Mouse (Mus musculus) spleen, postnatal 14 days (tissue): ENCODE measurements around the gene Lpar3.

Experiments used
- DNase-seq, 2 experiments: peaks; one replicate each; pipeline ENCODE4 v3.0.0; 2021 to 2022; ENCODE audit warnings: low spot score in 2 of 2

Gene Lpar3

GRCm38 (mm10) chr3:146220776-146221486 is at the start of gene Lpar3:
TSS of gene Lpar3 (plus strand) at chr3:146220963.
- peak in 1 of 2 experiments; percentile 4 for DNase-seq

GRCm38 (mm10) chr3:146173030-146173429 is 47.7 kb upstream of the Lpar3 start:
- DNase-seq, result no peak

GRCm38 (mm10) chr3:146174215-146174614 is 46.5 kb upstream of the Lpar3 start:
- DNase-seq, result no peak

- DNase-seq, result no peak
Observed at GRCm38 (mm10) chr3:146177295-146177694, 43.5 kb upstream of the Lpar3 start.

- DNase-seq, result peak; percentile 41 to 62
Observed at GRCm38 (mm10) chr3:146177748-146178582, 42.8 kb upstream of the Lpar3 start.

GRCm38 (mm10) chr3:146180341-146180740 is 40.4 kb upstream of the Lpar3 start:
- DNase-seq, result no peak

- DNase-seq, result peak; percentile 26 to 45
Observed at GRCm38 (mm10) chr3:146180986-146181385, 39.8 kb upstream of the Lpar3 start.

GRCm38 (mm10) chr3:146184992-146185657 is 35.6 kb upstream of the Lpar3 start:
- DNase-seq, result peak in 1 of 2 experiments; percentile 23

- DNase-seq, result no peak
Observed at GRCm38 (mm10) chr3:146186033-146186432, 34.7 kb upstream of the Lpar3 start.

- DNase-seq, result no peak
Observed at GRCm38 (mm10) chr3:146189933-146190332, 30.8 kb upstream of the Lpar3 start.

- DNase-seq, result no peak
Observed at GRCm38 (mm10) chr3:146192507-146192906, 28.3 kb upstream of the Lpar3 start.

- no peak for DNase-seq
Observed at GRCm38 (mm10) chr3:146195153-146195552, 25.6 kb upstream of the Lpar3 start.

GRCm38 (mm10) chr3:146196301-146196700 is 24.5 kb upstream of the Lpar3 start:
- no peak for DNase-seq

GRCm38 (mm10) chr3:146196780-146197743 is 23.7 kb upstream of the Lpar3 start:
- DNase-seq, result no peak

- no peak for DNase-seq
Observed at GRCm38 (mm10) chr3:146197785-146198184, 23.0 kb upstream of the Lpar3 start.

- DNase-seq, result no peak
Observed at GRCm38 (mm10) chr3:146198803-146199481, 21.8 kb upstream of the Lpar3 start.

GRCm38 (mm10) chr3:146199486-146199885 is 21.3 kb upstream of the Lpar3 start:
- no peak for DNase-seq

- DNase-seq, result no peak
Observed at GRCm38 (mm10) chr3:146204375-146204774, 16.4 kb upstream of the Lpar3 start.

GRCm38 (mm10) chr3:146205305-146205704 is 15.5 kb upstream of the Lpar3 start:
- DNase-seq, result no peak

- no peak for DNase-seq
Observed at GRCm38 (mm10) chr3:146206635-146207034, 14.1 kb upstream of the Lpar3 start.

GRCm38 (mm10) chr3:146207440-146207839 is 13.3 kb upstream of the Lpar3 start:
- no peak for DNase-seq
